Mouse (Mus musculus) E14TG2a.4 (cell line): ENCODE results near the gene E2f2.

ENCODE experiments used
- CTCF ChIP-seq: conservative IDR thresholded peaks from 2 replicates; pipeline ENCODE4 v1.5.1; 2014; ENCODE audit warnings: low read length
- NANOG ChIP-seq: IDR thresholded peaks from 2 replicates; pipeline ENCODE4 v1.6.1; 2014; ENCODE audit warnings: borderline replicate concordance, low read length, mixed read lengths

DNA sequence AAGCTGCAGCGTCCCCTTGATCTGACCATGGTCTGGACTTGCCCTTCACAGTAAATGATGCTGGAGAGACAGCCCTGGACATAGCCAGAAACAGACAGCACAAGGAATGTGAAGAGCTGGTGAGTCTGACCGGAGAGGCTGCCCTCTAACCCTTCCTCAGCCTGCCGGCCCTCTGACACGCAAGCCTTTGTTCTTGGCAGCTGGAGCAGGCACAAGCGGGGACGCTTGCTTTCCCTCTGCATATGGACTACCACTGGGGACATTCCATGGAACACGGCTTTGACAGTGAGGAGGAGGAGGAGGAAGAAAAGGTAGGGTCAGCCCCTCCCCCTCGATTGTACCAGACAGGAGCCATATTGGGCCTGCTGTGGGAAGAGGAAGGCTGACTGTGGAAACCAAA lies 68.8 kb downstream of the E2f2 start:
- TF ChIP-seq CTCF (no peak), NANOG (no peak)
